Mouse (Mus musculus) cortical plate, adult 2 months (tissue): ENCODE data around the gene Zkscan7.

Experiments used
- CTCF ChIP-seq: fragments of 200-500 bp; IDR thresholded peaks from 2 replicates; pipeline ENCODE4 v1.5.1; 2011; ENCODE audit warnings: mild to moderate bottlenecking, control low read depth, low read length; ENCODE audit not compliant: insufficient read depth; ENCODE audit errors: extremely low read depth
- POLR2A ChIP-seq: fragments of 200-500 bp; IDR thresholded peaks from 2 replicates; pipeline ENCODE4 v1.6.1; 2011; ENCODE audit warnings: mild to moderate bottlenecking, low read length, control low read depth; ENCODE audit not compliant: insufficient read depth; ENCODE audit errors: extremely low read depth

GRCm38 (mm10) chr9:122863731-122864130 lies 21.8 kb upstream of the Zkscan7 start:
- TF ChIP-seq CTCF = no peak
- no peak for TF ChIP-seq POLR2A
